Mouse (Mus musculus): Measurements from ENCODE around the gene Galntl6.

- TF ChIP-seq EP300 (IDR thresholded peaks at IDR 0.05; ENCODE audit: low read length) (no peak), JUN (IDR thresholded peaks at IDR 0.05; ENCODE audit: insufficient read depth, low read depth, low read length) (no peak), USF2 (conservative IDR thresholded peaks at IDR 0.05; ENCODE audit: low read depth, low read length) (no peak), MAX (IDR thresholded peaks at IDR 0.05; ENCODE audit: low read length) (no peak), RCOR1 (conservative IDR thresholded peaks at IDR 0.05; ENCODE audit: low read depth, low read length) (no peak), RAD21 (IDR thresholded peaks at IDR 0.05; ENCODE audit: low read depth, low read length) (no peak), POLR2A (IDR thresholded peaks at IDR 0.05; ENCODE audit: low read depth, low read length) (no peak), POLR2AphosphoS2 (IDR thresholded peaks at IDR 0.05; ENCODE audit: low read depth, low read length) (no peak), ZC3H11A (IDR thresholded peaks at IDR 0.05; ENCODE audit: low read depth, low read length) (no peak), CHD1 (IDR thresholded peaks at IDR 0.05; ENCODE audit: low read depth, low read length) (no peak), CTCF (conservative IDR thresholded peaks at IDR 0.05 in 1 of 2, IDR thresholded peaks at IDR 0.05 in 1 of 2; ENCODE audit: low read depth in 2 of 2, low read length in 2 of 2) (no peak), MYC (IDR thresholded peaks at IDR 0.05; ENCODE audit: low read depth, low read length) (no peak), MAFK (IDR thresholded peaks at IDR 0.05; ENCODE audit: insufficient replicate concordance, low read length) (no peak)
Observed at GRCm38 (mm10) chr8:58912196-58912839, at the start of gene Galntl6.

All from CH12.LX (cell line).